22 mouse cellular contexts compared by ENCODE assay signal in the genomic region with DNA sequence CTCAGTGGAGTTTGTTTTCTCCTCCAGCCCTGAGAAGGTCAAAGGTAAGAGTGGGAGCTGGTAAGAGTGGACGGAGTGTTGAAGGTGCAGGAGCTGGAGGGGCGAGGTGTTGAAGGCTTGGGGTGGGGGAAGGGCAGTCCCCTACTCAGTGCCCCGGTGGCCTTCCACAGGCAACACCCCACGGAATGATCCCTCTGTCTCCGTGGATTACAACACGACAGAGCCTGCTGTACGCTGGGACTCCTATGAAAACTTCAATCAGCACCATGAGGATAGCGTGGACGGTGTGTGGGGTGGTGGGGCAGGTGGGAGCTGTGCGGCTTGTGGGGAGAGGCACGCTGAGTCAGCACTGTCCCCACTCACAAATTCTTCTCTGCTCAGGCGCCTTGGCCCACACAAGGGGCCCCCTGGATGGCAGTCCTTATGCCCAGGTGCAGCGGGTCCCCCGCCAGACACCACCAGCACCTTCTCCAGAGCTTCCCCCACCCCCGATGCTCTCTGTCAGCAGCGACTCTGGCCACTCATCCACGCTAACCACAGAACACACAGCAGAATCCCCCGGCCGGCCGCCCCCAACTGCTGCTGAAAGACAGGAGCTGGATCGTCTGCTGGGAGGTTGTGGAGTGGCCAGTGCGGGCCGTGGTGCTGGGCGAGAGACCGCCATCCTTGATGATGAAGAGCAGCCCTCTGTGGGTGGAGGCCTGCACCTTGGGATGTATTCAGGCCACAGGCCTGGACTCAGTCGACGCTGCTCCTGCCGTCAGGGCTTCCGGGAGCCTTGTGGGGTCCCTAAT. TPM values are rescaled to one million over a fixed set of nuclear protein-coding genes. Genes with fewer than 3 reads are reported as not detected.
DNase-seq lines count a peak whose midpoint lies in the region; ATAC-seq and TF ChIP-seq lines count a peak whose summit lies in the region.
"Had no signal": no experiment of that assay in that cellular context is flagged by ENCODE, and none has a peak within 500 bp of the region (broad histone marks: within the 10 kb centered on the region; RNA-seq: fewer than 3 reads in every experiment).

No protein-coding gene starts in this region.

- H3K27ac ChIP-seq in gastrocnemius, adult 2 months: no peak overlapping the region
- H3K27ac ChIP-seq in kidney, embryonic 14.5 days (ENCODE audit: low read depth, low read length): peak overlapping the region; percentile 37
- H3K27ac ChIP-seq in neural tube, embryonic 12.5 days: no peak overlapping the region
- H3K27ac ChIP-seq in neural tube, embryonic 15.5 days (replicated peaks): no peak overlapping the region
- H3K27ac ChIP-seq: embryonic facial prominence, embryonic 12.5 days; forebrain, embryonic 15.5 days; midbrain, embryonic 15.5 days had no signal

- H3K36me3 ChIP-seq in kidney, embryonic 14.5 days (ENCODE audit: control insufficient read depth, insufficient read depth, low read length): peaks cover 93% of the 10 kb centered on the region
- peaks cover 8% of the 10 kb centered on the region for H3K36me3 ChIP-seq in neural tube, embryonic 12.5 days
- H3K36me3 ChIP-seq in neural tube, embryonic 15.5 days: peaks cover 8% of the 10 kb centered on the region
- peaks cover 81% of the 10 kb centered on the region for H3K36me3 ChIP-seq in myocyte (ENCODE audit: control insufficient read depth, insufficient read depth)

- H3K27me3 ChIP-seq in kidney, embryonic 14.5 days (ENCODE audit: control insufficient read depth, insufficient read depth, low read length): no peaks in the 10 kb centered on the region
- H3K27me3 ChIP-seq in neural tube, embryonic 12.5 days (replicated peaks): peaks cover 20% of the 10 kb centered on the region
- peaks cover 12% of the 10 kb centered on the region for H3K27me3 ChIP-seq in neural tube, embryonic 15.5 days (replicated peaks)
- H3K27me3 ChIP-seq in myocyte (ENCODE audit: control insufficient read depth, insufficient read depth, insufficient read length): no peaks in the 10 kb centered on the region

- no peak overlapping the region for H3K4me3 ChIP-seq in gastrocnemius, adult 2 months
- no peak overlapping the region for H3K4me3 ChIP-seq in kidney, embryonic 14.5 days (ENCODE audit: low read length)
- H3K4me3 ChIP-seq in neural tube, embryonic 12.5 days: no peak overlapping the region
- H3K4me3 ChIP-seq in neural tube, embryonic 15.5 days (replicated peaks): no peak overlapping the region
- no peak overlapping the region for H3K4me3 ChIP-seq in myocyte
- H3K4me3 ChIP-seq: embryonic facial prominence, embryonic 12.5 days; erythroblast, embryonic 14.5 days; forebrain, embryonic 15.5 days; midbrain, embryonic 15.5 days had no signal

- H3K4me2 ChIP-seq in kidney, embryonic 14.5 days (replicated peaks; ENCODE audit: low read depth, low read length): no peak overlapping the region
- H3K4me2 ChIP-seq in neural tube, embryonic 12.5 days (replicated peaks): no peak overlapping the region
- H3K4me2 ChIP-seq in neural tube, embryonic 15.5 days: no peak overlapping the region
- no peak overlapping the region for H3K4me2 ChIP-seq in myocyte (ENCODE audit: low read depth)
- H3K4me2 ChIP-seq: embryonic facial prominence, embryonic 12.5 days; forebrain, embryonic 15.5 days; liver, embryonic 11.5 days; midbrain, embryonic 15.5 days had no signal

- intact Hi-C loops in gastrocnemius, adult 2 months (cut with DNase I): loop anchor here (5.0 to 10.0 kb wide), 2 partner anchors 36 to 114 kb away; no protein-coding TSS in a partner anchor
- intact Hi-C loops in gastrocnemius, postnatal 14 days (cut with DNase I; ENCODE audit: low total_unique reads): no loop called here

- H3K4me1 ChIP-seq in kidney, embryonic 14.5 days (ENCODE audit: control insufficient read depth, insufficient read depth, low read length): peaks cover 20% of the 10 kb centered on the region
- H3K4me1 ChIP-seq in neural tube, embryonic 12.5 days: peaks cover 13% of the 10 kb centered on the region
- peaks cover 32% of the 10 kb centered on the region for H3K4me1 ChIP-seq in neural tube, embryonic 15.5 days

- H3ac ChIP-seq in myocyte (ENCODE audit: control insufficient read depth, insufficient read length): no peak overlapping the region

- no peaks in the 10 kb centered on the region for H3K9me3 ChIP-seq in kidney, embryonic 14.5 days (ENCODE audit: control insufficient read depth, low read length)
- no peaks in the 10 kb centered on the region for H3K9me3 ChIP-seq in neural tube, embryonic 12.5 days
- no peaks in the 10 kb centered on the region for H3K9me3 ChIP-seq in neural tube, embryonic 15.5 days (replicated peaks)
- H3K9me3 ChIP-seq: embryonic facial prominence, embryonic 12.5 days; forebrain, embryonic 15.5 days; G1E; megakaryocyte, embryonic 14.5 days; midbrain, embryonic 15.5 days had no signal

- H3K9ac ChIP-seq in kidney, embryonic 14.5 days (ENCODE audit: low read depth, low read length): no peak overlapping the region
- H3K9ac ChIP-seq in neural tube, embryonic 12.5 days: 0 out of 2 replicates have a peak overlapping the region, but pooled peaks have one; percentile 10
- no peak overlapping the region for H3K9ac ChIP-seq in neural tube, embryonic 15.5 days (replicated peaks)
- H3K9ac ChIP-seq: embryonic facial prominence, embryonic 12.5 days; forebrain, embryonic 15.5 days; midbrain, embryonic 15.5 days had no signal

- TF ChIP-seq CTCF in gastrocnemius, adult 2 months (IDR thresholded peaks at IDR 0.05): no peak

- peak; percentile 33 for TF ChIP-seq POLR2A in myocyte (IDR thresholded peaks at IDR 0.05; ENCODE audit: insufficient read length, low read depth)

- 64% methylated on average over 29 of the region's 29 CpGs for WGBS in kidney, embryonic 14.5 days
- 82% methylated on average over 29 of the region's 29 CpGs for WGBS in neural tube, embryonic 12.5 days
- WGBS in neural tube, embryonic 15.5 days: 80% methylated on average over 29 of the region's 29 CpGs

- peak; percentile 39 for DNase-seq in gastrocnemius, adult 2 months
- no peak for DNase-seq in gastrocnemius, postnatal 14 days
- no peak for DNase-seq in kidney, adult 18-20 months
- DNase-seq: adrenal gland, postnatal 25 days; gastrocnemius, postnatal 36 days; kidney, adult 2 months; lung, adult 18-20 months; lung, postnatal 14 days; retina, postnatal 1 day; right cerebral cortex, postnatal 4 days; thymus, postnatal 25 days had no signal

- ATAC-seq in kidney, embryonic 14.5 days (ENCODE audit: low FRiP score, low TSS enrichment): peak; percentile 21; the same call in 1 of the 2 replicates
- no peak for ATAC-seq in neural tube, embryonic 12.5 days (ENCODE audit: low FRiP score, low read depth)
- no peak for ATAC-seq in neural tube, embryonic 15.5 days (ENCODE audit: low FRiP score)
- ATAC-seq: forebrain, embryonic 15.5 days; midbrain, embryonic 15.5 days had no signal

- peaks cover 17% of the 10 kb centered on the region for H3K79me2 ChIP-seq in myocyte (ENCODE audit: control insufficient read depth, insufficient read depth)

TF ChIP-seq in myocyte, 11 proteins besides CTCF, POLR2A, EP300 and RAD21 (continues in another document):
- no peak for TF ChIP-seq TCF12 (IDR thresholded peaks at IDR 0.05; ENCODE audit: insufficient read depth, poor library complexity, severe bottlenecking)
- no peak for TF ChIP-seq SRF (IDR thresholded peaks at IDR 0.05; ENCODE audit: control insufficient read depth, insufficient read length, low read depth)
- TF ChIP-seq REST (IDR thresholded peaks at IDR 0.05; ENCODE audit: insufficient read depth, insufficient read length): no peak
- TF ChIP-seq USF1 (IDR thresholded peaks at IDR 0.05; ENCODE audit: low read depth): no peak
- no peak for TF ChIP-seq MYOD1 (IDR thresholded peaks at IDR 0.05; ENCODE audit: control insufficient read depth in 1 of 3, insufficient read length in 2 of 3, low read depth in 2 of 3)

RNA-seq across cellular contexts. Expression of gene Tns2, which starts 10.7 kb away (rescaled TPM):
- 10 to 100 TPM; 39.1 to 44.1 TPM for total RNA-seq in gastrocnemius, adult 2 months (2021)
- 10 to 100 TPM; 29.8 to 45.6 TPM for total RNA-seq in gastrocnemius, postnatal 14 days (2021)
- 39.1 and 46.6 TPM in 2 replicates for polyA plus RNA-seq in kidney, embryonic 14.5 days (2014; fragmentation: Nextera tagmentation; extraction: Ambion mirVana)
- polyA plus RNA-seq in neural tube, embryonic 12.5 days (2016; fragmentation: Nextera tagmentation; extraction: Ambion mirVana): 13.0 and 13.5 TPM in 2 replicates
- polyA plus RNA-seq in neural tube, embryonic 15.5 days (2015; fragmentation: Nextera tagmentation; extraction: Ambion mirVana): 9.8 and 13.7 TPM in 2 replicates
- polyA plus RNA-seq in myocyte (2012; fragmentation: generic; extraction: Trizol): 128 TPM

RNA-seq across cellular contexts. Expression of gene Spryd3, which starts 25.1 kb away (rescaled TPM):
- 1 to 10 TPM; 4.4 to 5.8 TPM for total RNA-seq in gastrocnemius, adult 2 months (2021)
- 10 to 100 TPM; 10.0 to 12.0 TPM for total RNA-seq in gastrocnemius, postnatal 14 days (2021)
- 9.0 and 11.1 TPM in 2 replicates for polyA plus RNA-seq in kidney, embryonic 14.5 days (2014; fragmentation: Nextera tagmentation; extraction: Ambion mirVana)
- polyA plus RNA-seq in neural tube, embryonic 12.5 days (2016; fragmentation: Nextera tagmentation; extraction: Ambion mirVana): 29.6 and 33.3 TPM in 2 replicates
- polyA plus RNA-seq in neural tube, embryonic 15.5 days (2015; fragmentation: Nextera tagmentation; extraction: Ambion mirVana): 83.6 and 96.0 TPM in 2 replicates
- 51.0 TPM for polyA plus RNA-seq in myocyte (2012; fragmentation: generic; extraction: Trizol)

RNA-seq across cellular contexts. Expression of gene Igfbp6, which starts 33.3 kb away (rescaled TPM):
- total RNA-seq in gastrocnemius, adult 2 months (2021): 10 to 100 TPM; 34.3 to 87.7 TPM
- total RNA-seq in gastrocnemius, postnatal 14 days (2021): 10 to 100 TPM; 65.6 to 80.6 TPM
- polyA plus RNA-seq in kidney, embryonic 14.5 days (2014; fragmentation: Nextera tagmentation; extraction: Ambion mirVana): 24.0 and 27.1 TPM in 2 replicates
- polyA plus RNA-seq in neural tube, embryonic 12.5 days (2016; fragmentation: Nextera tagmentation; extraction: Ambion mirVana): 0.60 and 0.63 TPM in 2 replicates
- polyA plus RNA-seq in neural tube, embryonic 15.5 days (2015; fragmentation: Nextera tagmentation; extraction: Ambion mirVana): 3.2 and 3.5 TPM in 2 replicates
- polyA plus RNA-seq in myocyte (2012; fragmentation: generic; extraction: Trizol): 182 TPM

RNA-seq across cellular contexts. Expression of gene Eif4b, which starts 37.3 kb away (rescaled TPM):
- total RNA-seq in gastrocnemius, adult 2 months (2021): 100 to 1,000 TPM; 187 to 246 TPM
- total RNA-seq in gastrocnemius, postnatal 14 days (2021): 100 to 1,000 TPM; 130 to 139 TPM
- 85.1 and 139 TPM in 2 replicates for polyA plus RNA-seq in kidney, embryonic 14.5 days (2014; fragmentation: Nextera tagmentation; extraction: Ambion mirVana)
- 89.2 and 92.3 TPM in 2 replicates for polyA plus RNA-seq in neural tube, embryonic 12.5 days (2016; fragmentation: Nextera tagmentation; extraction: Ambion mirVana)
- polyA plus RNA-seq in neural tube, embryonic 15.5 days (2015; fragmentation: Nextera tagmentation; extraction: Ambion mirVana): 72.6 and 87.1 TPM in 2 replicates
- 266 TPM for polyA plus RNA-seq in myocyte (2012; fragmentation: generic; extraction: Trizol)

RNA-seq across cellular contexts. Expression of gene Soat2, which starts 39.4 kb away (rescaled TPM):
- total RNA-seq in gastrocnemius, adult 2 months (2021): under 1 TPM in 1 of 2 experiments, not detected in 1; 0.14 TPM
- under 1 TPM in 1 of 2 experiments, not detected in 1; 0.13 TPM for total RNA-seq in gastrocnemius, postnatal 14 days (2021)
- 0.11 and 0.28 TPM in 2 replicates for polyA plus RNA-seq in kidney, embryonic 14.5 days (2014; fragmentation: Nextera tagmentation; extraction: Ambion mirVana)
- polyA plus RNA-seq in neural tube, embryonic 12.5 days (2016; fragmentation: Nextera tagmentation; extraction: Ambion mirVana): 0.11 TPM in 1 of 2 replicates, not detected in the other
- polyA plus RNA-seq in neural tube, embryonic 15.5 days (2015; fragmentation: Nextera tagmentation; extraction: Ambion mirVana): 0.06 and 0.68 TPM in 2 replicates
- 0.43 TPM for polyA plus RNA-seq in myocyte (2012; fragmentation: generic; extraction: Trizol)
- polyA plus RNA-seq: forebrain, embryonic 15.5 days; midbrain, embryonic 15.5 days had no signal
